Mouse (Mus musculus) neutrophil, adult 5-6 weeks (primary cell): ENCODE data around the gene Gpr137c. TPM values are rescaled to one million over a fixed set of nuclear protein-coding genes. Genes with fewer than 3 reads are reported as not detected.

Experiments
- ATAC-seq: fragments of 151-379, 151-347 bp; 2 replicates; pipeline ENCODE4 v1.8.0; 2017; ENCODE audit warnings: mild to moderate bottlenecking, moderate TSS enrichment; ENCODE audit not compliant: insufficient number of reproducible peaks, poor library complexity, low FRiP score, severe bottlenecking; ENCODE audit errors: extremely low read depth
- total RNA-seq: library from RNA; stranded (forward); fragments of 200-1000 nt; gene quantifications from 2 replicates; pipeline ENCODE4 v1.2.3, GENCODE M21; 2017

Gene Gpr137c
- total RNA-seq, 1 experiment from 2014 or later, result 7.8 TPM

DNA sequence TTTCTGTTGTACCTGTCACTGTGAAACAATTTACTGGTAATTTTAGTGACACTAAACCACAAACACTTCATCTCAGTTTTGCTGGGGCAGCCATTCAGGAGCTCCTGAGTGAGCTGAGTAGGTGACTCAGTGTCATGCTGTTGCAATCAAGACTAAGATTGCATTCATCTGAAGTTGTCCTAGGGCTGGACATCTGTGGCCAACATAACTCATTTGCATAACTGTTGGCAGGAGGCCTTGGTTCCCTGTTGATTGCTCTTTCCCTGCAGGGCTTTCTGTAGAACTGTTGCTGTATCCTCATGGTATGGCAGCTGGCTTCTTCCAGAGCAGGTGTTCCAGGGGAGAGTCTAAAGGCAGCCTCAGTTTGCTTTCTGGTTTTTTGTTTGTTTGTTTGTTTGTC is 106.0 kb downstream of the Gpr137c start:
- ATAC-seq, result peak; percentile 51; the same call in 1 of the 2 replicates

DNA sequence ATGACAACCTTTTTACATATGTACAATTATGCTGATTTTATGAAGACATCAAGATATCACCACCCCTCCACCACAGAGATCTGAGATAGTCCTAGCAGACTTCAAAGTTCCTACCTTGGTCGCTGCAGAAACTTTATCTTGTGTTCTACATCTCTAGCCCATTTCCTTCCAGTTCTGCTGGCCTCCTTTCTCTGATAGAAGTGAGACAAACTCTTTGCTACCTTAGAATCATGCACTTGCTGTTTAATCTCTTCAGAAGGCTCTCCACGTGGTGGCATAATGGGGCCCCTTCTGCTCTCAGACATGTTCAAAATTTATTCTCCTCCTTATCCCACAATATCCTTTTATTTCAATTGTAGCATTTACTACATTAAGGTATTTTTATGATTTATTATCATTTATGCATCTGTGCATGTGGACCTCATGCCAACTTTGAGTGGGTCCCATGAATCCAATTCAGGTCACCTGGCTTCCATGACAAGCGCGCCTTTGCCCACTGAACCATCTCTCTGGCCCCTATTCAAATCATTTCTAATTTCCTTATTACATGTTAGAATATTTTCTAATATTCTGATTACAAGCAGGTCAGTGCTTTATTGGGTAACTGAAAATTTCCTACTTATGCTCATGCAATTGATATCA is 108.7 kb downstream of the Gpr137c start:
- ATAC-seq, result no peak

DNA sequence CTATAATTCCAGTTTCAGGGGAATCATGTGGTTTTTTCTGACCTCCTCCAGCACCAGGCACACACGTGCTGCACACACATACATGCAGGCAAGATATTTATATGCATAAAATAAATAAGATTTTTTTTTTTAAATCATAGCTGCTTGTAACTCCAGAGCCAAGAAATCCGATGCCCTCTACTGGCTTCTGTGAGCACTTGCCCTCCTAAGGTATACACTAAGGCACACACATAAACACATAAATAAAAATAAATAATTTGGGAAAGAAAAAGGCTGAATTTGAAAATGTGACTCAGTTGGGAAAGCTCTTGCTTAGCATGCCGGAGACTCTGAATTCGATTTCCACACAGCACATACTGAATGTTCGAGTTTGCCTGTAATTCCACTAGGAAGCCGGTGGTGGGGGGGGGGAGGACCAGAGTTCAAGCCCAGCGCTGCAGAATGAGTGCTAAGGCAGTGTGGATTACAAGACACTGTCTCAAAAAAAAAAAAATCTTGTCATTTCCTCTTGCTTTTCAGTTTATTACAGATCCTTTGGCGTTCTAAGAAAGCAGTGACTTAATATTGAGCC is 109.6 kb downstream of the Gpr137c start:
- no peak for ATAC-seq

DNA sequence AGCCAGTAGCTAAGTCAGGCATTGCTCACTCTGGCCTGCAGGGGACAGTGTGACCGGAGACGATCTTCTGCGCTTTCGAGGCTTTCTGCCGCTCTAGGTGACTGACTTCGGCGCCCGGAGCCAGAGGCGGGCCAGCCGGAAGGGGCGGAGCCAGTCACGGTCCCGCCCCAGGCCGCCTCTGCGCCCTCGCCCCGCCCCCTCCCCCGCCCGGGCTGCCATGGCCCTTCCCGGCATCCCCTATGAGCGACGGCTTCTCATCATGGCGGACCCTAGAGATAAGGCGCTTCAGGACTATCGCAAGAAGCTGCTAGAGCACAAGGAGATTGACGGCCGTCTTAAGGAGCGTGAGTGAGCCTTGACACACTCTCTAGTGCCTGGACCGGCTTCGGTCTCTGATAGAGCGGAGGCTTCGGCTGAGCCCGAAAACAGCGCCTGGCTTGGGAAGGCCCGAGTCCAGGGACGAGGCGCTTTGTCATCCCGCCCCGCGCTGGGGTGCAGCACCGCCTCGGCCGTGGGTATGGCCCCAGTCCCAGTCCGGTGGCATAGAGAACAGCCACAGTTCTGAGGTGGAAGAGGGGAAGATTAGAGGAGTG is 110.2 kb downstream of the Gpr137c start, which contains the start of gene Psmc6:
Gene Psmc6, plus strand, starts transcription at position 200 of the 593 bp plus-strand sequence.
- ATAC-seq, result peak; percentile 97

Other genes with a start within 250 kb of the Gpr137c start
- gene Ptger2, start 231.5 kb upstream of the Gpr137c start, total RNA-seq, result 9.8 and 12.2 TPM in 2 replicates
- gene Txndc16, start 611 bp downstream of the Gpr137c start, total RNA-seq, result 98.5 and 125 TPM in 2 replicates
- gene Ero1l, start 99.1 kb downstream of the Gpr137c start, total RNA-seq, result 17.0 and 25.9 TPM in 2 replicates
- 111 and 117 TPM in 2 replicates for gene Psmc6, start 110.1 kb downstream of the Gpr137c start, total RNA-seq
- gene Styx, start 131.4 kb downstream of the Gpr137c start, total RNA-seq, result 18.2 and 20.6 TPM in 2 replicates
- gene Gnpnat1, start 185.2 kb downstream of the Gpr137c start, total RNA-seq, result 12.8 and 18.3 TPM in 2 replicates